Mouse (Mus musculus): Measurements from ENCODE around the gene Akap13. TPM values are rescaled to one million over a fixed set of nuclear protein-coding genes. Genes with fewer than 3 reads are reported as not detected.

The Akap13 gene
- 39.1 TPM for polyA plus RNA-seq (2014; fragmentation: Illumina TruSeq; extraction: RNeasy Lipid Tissue Mini Kit (QIAGEN cat#74804); ENCODE audit: low read depth, low replicate concordance)

GRCm38 (mm10) chr7:75455223-75456151, at the start of gene Akap13:
Gene Akap13, plus strand, starts transcription at chr7:75455534.

Other genes with a start within 250 kb of the Akap13 start
- 0.47 TPM for gene Sv2b, start 146.3 kb upstream of the Akap13 start, polyA plus RNA-seq (2014; fragmentation: Illumina TruSeq; extraction: RNeasy Lipid Tissue Mini Kit (QIAGEN cat#74804); ENCODE audit: low read depth, low replicate concordance)